Mouse (Mus musculus): ENCODE measurements around the gene Znrf2.

DNA sequence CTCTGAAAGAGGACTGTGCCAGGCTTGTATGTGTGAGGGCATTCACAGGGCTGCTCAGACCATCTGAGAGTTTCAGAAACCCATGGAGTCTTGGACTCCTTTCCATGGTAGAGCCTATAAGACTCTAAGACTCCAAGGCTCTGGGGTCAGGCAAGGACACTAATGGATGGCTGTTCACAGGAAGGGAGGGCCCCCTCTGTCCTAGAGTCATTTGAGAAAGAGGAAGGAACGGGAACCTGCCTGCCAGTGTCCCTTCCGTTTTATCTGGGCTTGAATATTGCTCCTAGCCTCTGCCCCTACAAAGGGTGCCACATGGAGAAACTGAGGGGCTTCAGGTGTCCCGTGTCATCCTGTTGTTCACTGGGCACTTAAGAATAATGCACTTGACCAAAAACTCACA, 117.2 kb downstream of the Znrf2 start:
- no peak for TF ChIP-seq CTCF (IDR thresholded peaks at IDR 0.05; ENCODE audit: control insufficient read depth, insufficient read depth, insufficient read length)
- TF ChIP-seq CEBPB (IDR thresholded peaks at IDR 0.05; ENCODE audit: low read depth), result no peak
- no peak for TF ChIP-seq FOSL1 (IDR thresholded peaks at IDR 0.05; ENCODE audit: insufficient read depth, low read length, poor library complexity, severe bottlenecking)
